Mouse (Mus musculus) forebrain, embryonic 16.5 days (tissue): ENCODE data around the gene Hipk2. TPM values are rescaled to one million over a fixed set of nuclear protein-coding genes. Genes with fewer than 3 reads are reported as not detected.

Experiments
- ATAC-seq: fragments of 200-750 bp; cut with Nextera tagmentation; 2 replicates; pipeline ENCODE4 v1.8.0; 2017; ENCODE audit warnings: mild to moderate bottlenecking, moderate library complexity
- H3K27ac ChIP-seq: fragments of 300-500 bp; sonication (generic); 2 replicates; pipeline ENCODE4 v1.5.1; 2014; ENCODE audit warnings: low read length, control low read depth
- H3K27me3 ChIP-seq: fragments of 300-500 bp; sonication (generic); replicated peaks from 2 replicates; pipeline ENCODE4 v1.6.1; 2014; ENCODE audit warnings: low read length; ENCODE audit not compliant: control insufficient read depth, insufficient read depth
- H3K36me3 ChIP-seq: fragments of 300-500 bp; sonication (generic); 2 replicates; pipeline ENCODE4 v1.6.1; 2014; ENCODE audit not compliant: control insufficient read depth, insufficient read depth
- H3K4me1 ChIP-seq: fragments of 300-500 bp; sonication (generic); replicated peaks from 2 replicates; pipeline ENCODE4 v1.6.1; 2014; ENCODE audit warnings: low read length; ENCODE audit not compliant: control insufficient read depth, insufficient read depth
- H3K4me2 ChIP-seq: fragments of 300-500 bp; sonication (generic); 2 replicates; pipeline ENCODE4 v1.6.1; 2014; ENCODE audit warnings: mild to moderate bottlenecking, low read length, control low read depth
- H3K4me3 ChIP-seq: fragments of 300-500 bp; sonication (generic); replicated peaks from 2 replicates; pipeline ENCODE4 v1.5.1; 2014; ENCODE audit warnings: mild to moderate bottlenecking, low read length, control low read depth
- H3K9ac ChIP-seq: fragments of 300-500 bp; sonication (generic); replicated peaks from 2 replicates; pipeline ENCODE4 v1.6.1; 2014; ENCODE audit warnings: low read depth, low read length, control low read depth
- H3K9me3 ChIP-seq: fragments of 300-500 bp; sonication (generic); 2 replicates; pipeline ENCODE4 v1.6.1; 2016; ENCODE audit warnings: low read length; ENCODE audit not compliant: control insufficient read depth
- WGBS: fragments of 180-500 bp; shearing (Covaris S2); extraction: QIAGEN DNeasy Blood & Tissue Kit; methylation state at CpG from one replicate; pipeline ENCODE4 v1.1.7; 2014; 5-methylcytosine and 5-hydroxymethylcytosine counted together
- polyA plus RNA-seq: library from polyadenylated mRNA; unstranded; fragments of >200 nt; fragmentation: Nextera tagmentation; extraction: Ambion mirVana; gene quantifications from 2 replicates; pipeline ENCODE4 v1.2.1, GENCODE M21; 2015

The Hipk2 gene
- polyA plus RNA-seq, 1 experiment from 2014 or later = 29.2 TPM

DNA sequence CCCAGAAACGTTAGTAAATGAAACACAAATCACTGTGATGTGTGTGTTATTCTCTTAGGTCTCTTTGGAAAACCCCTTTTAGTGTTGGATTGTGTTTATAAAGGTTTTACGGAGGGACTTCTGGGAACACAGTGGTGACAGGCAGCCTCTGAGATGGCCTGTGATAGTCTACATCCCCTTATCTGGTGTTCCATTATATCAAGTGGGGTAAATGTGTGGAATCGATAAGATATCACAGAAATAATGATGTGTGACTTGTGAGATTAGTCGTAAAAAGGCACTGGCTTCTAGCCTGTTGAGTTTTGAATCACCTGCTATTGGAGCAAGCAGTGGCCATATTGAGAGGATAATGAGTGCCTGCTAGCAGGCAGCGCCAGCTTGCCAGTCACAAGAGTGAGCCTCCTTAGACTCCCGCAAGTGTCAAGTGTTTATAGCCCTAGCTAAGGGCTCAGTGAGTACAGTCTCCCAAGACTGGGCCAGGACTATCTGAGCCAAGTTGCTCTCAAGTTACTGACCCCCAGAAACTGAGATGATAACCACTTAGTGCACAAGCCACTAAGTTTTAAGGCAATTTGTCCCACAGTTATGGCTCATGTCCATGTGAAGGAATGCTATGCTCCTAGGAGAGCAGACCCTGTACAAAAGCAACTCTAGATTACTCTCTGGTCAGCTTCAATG lies 113.2 kb downstream of the Hipk2 start:
- peaks cover 11% of the 10 kb centered on the region for H3K4me1 ChIP-seq
- no peaks in the 10 kb centered on the region for H3K27me3 ChIP-seq
- no peak for ATAC-seq
- no peaks in the 10 kb centered on the region for H3K36me3 ChIP-seq
- WGBS = 51% methylated on average over 6 of the region's 6 CpGs
- H3K27ac ChIP-seq = no peak overlapping the region
- H3K9ac ChIP-seq = no peak overlapping the region
- H3K9me3 ChIP-seq = no peaks in the 10 kb centered on the region
- no peak overlapping the region for H3K4me2 ChIP-seq
- no peak overlapping the region for H3K4me3 ChIP-seq

DNA sequence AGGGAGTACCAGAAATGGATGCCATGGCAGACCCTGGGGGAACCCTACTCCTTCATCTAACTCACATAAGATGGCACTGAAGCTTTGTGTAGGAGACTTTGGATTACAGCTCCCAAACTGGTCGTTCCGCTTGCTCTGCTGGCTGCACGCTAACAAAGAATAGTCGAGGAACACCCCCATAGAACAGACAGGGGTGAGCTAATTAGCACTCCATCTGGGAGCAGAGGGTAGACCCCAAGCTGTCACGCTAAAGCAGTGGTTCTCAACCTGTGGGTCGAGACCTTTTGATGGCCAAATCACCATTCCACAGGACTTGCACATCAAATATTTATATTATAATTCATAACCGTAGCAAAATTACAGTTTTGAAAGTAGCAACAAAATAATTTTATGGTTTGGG lies 114.0 kb downstream of the Hipk2 start:
- H3K27me3 ChIP-seq = no peaks in the 10 kb centered on the region
- H3K4me1 ChIP-seq = peaks cover 11% of the 10 kb centered on the region
- no peak overlapping the region for H3K4me3 ChIP-seq
- H3K36me3 ChIP-seq = no peaks in the 10 kb centered on the region
- no peak overlapping the region for H3K27ac ChIP-seq
- no peaks in the 10 kb centered on the region for H3K9me3 ChIP-seq
- no peak overlapping the region for H3K9ac ChIP-seq
- ATAC-seq = no peak
- WGBS = 56% methylated on average over 7 of the region's 7 CpGs
- H3K4me2 ChIP-seq = no peak overlapping the region

DNA sequence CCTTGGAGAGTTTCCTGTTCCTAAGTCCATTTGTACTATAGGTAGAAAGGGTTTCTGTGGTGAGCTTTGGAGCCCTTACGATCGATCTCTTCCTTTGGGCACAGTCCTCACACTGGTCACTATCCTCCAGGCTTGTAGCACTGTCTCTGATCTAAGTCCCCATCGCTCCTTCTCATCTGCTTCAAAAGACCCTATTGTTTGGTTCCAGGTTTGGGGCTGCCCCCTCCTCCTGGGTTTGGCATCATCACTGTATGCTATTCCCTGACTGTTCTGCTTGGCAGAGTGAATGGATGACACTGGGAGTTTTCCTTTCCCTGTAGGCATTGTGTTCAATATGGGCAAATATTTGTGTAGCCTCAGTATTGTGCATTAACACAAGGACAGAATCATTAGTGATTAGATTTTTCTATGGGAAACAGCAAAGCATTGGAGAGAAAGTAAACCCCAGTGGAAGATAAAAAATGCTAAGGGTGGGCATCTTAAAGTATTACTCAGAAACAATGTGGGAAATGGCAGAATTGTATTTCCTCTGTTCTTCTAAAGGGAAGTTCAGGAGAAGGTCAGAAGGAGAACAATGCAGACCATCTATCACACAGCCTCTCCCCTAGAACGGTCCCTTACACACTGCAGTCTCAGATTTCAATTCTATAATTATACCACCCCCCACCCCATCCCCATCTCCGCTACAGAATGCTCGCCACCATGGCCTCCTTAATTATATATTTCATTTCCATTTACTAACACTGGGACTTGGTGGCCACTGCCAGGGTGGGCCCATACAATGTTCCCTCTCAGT lies 114.9 kb downstream of the Hipk2 start:
- Histone ChIP-seq H3K9ac (no peak overlapping the region), H3K4me3 (no peak overlapping the region), H3K9me3 (no peaks in the 10 kb centered on the region), H3K4me2 (no peak overlapping the region), H3K27me3 (no peaks in the 10 kb centered on the region), H3K4me1 (peaks cover 11% of the 10 kb centered on the region), H3K36me3 (no peaks in the 10 kb centered on the region), H3K27ac (no peak overlapping the region)
- no peak for ATAC-seq
- WGBS = 51% methylated on average over 6 of the region's 6 CpGs

DNA sequence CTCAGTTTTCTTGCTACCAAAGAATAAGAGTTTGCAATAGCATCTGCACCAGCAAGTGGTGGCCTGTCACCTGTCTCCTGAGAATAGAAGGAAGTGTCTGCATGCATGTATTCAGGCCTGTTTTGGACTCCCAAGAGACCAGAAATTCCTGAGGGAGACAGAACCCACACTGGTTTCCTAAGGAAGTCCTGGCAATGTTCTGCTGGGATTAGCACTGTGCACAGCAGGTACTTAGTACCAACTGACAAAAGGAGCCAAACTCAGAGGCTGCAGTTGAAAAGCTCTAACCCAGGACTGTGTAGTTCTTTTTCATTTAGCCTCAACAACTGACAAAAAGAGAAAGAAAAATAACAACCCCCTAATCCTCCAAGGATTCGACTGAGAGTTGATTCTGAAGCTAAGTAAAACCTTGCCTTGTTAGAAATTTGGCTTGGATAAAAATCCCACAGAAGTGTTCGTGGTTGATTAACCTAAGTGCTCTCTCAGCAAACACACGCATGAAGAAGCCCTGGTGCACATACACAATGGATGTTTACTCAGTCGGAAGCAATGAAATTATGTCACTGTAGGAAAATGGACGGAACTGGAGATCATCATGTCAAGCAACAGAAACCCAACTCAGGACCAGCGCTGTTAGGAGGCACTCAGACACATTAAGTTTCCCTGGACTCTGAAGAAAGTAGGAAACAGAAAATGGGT lies 115.9 kb downstream of the Hipk2 start:
- H3K27me3 ChIP-seq = no peaks in the 10 kb centered on the region
- H3K27ac ChIP-seq = no peak overlapping the region
- H3K36me3 ChIP-seq = no peaks in the 10 kb centered on the region
- ATAC-seq = peak; percentile 71
- H3K4me2 ChIP-seq = no peak overlapping the region
- H3K9ac ChIP-seq = no peak overlapping the region
- no peaks in the 10 kb centered on the region for H3K9me3 ChIP-seq
- H3K4me1 ChIP-seq = peaks cover 11% of the 10 kb centered on the region
- 10% methylated on average over 6 of the region's 6 CpGs for WGBS
- no peak overlapping the region for H3K4me3 ChIP-seq

DNA sequence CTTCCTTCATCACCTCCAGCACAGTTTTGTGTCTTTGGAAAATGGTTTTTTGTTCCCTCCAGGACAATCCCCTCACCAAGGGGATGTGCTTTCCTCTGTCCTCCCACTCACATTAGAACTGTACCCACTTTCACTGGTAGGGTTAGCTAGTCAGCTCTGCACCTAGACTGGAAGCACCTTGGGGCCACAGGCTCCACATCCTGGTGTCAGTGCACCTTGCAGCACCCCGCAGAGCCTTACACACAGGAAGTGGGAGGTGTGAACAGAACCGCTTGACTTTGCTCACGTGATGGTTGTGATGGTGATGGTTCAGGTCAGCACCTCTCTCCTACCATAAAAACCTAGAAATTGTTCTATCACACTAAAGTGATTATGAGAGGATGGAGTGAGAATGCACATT lies 116.8 kb downstream of the Hipk2 start:
- Histone ChIP-seq H3K27me3 (no peaks in the 10 kb centered on the region), H3K36me3 (no peaks in the 10 kb centered on the region), H3K9ac (no peak overlapping the region), H3K4me3 (no peak overlapping the region), H3K4me1 (peaks cover 11% of the 10 kb centered on the region), H3K27ac (no peak overlapping the region), H3K4me2 (no peak overlapping the region), H3K9me3 (no peaks in the 10 kb centered on the region)
- no peak for ATAC-seq
- WGBS = 90% methylated on average over 3 of the region's 3 CpGs

DNA sequence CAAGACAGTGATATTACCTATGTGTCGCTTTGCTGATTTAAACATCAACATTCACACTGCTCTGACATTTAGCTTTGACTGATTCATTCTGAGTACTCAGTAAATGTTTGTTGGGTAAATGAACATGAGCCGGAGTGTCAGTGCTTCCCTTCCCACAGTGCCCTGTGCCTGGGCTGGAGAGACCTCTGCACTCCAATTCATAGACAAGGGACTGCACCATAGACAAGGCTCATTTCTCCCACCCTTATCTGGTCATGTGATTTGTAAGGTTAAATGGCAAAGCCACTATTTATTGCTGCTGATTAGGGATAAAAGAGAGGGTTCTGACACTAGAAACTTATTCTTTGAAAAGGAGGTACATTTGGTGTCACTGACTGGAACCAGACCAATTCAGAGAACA lies 118.4 kb downstream of the Hipk2 start:
- Histone ChIP-seq H3K4me1 (peaks cover 11% of the 10 kb centered on the region), H3K4me3 (no peak overlapping the region), H3K36me3 (no peaks in the 10 kb centered on the region), H3K9me3 (no peaks in the 10 kb centered on the region), H3K4me2 (no peak overlapping the region), H3K9ac (no peak overlapping the region), H3K27ac (no peak overlapping the region), H3K27me3 (no peaks in the 10 kb centered on the region)
- ATAC-seq = no peak
- 96% methylated on average over 2 of the region's 2 CpGs for WGBS

DNA sequence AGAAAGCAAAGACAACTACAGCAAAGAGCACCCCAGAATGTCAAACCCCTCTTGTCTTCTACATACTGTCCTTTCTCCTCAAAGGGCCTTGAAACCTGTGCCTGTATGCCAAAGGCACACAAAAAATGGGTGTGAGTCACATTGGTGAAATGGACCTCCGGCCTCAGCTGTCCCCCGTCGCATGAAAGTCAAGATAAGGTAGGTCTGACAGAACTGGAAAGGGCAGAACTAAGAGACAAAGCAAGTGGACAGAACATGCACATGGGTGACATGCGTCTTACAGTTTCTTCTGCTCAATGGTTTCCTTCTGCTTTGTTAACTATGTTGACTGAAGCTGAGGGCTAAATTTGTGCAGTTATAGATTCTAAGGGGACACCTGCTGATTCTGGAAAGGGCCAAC lies 119.0 kb downstream of the Hipk2 start:
- Histone ChIP-seq H3K27me3 (no peaks in the 10 kb centered on the region), H3K36me3 (no peaks in the 10 kb centered on the region), H3K4me1 (peaks cover 11% of the 10 kb centered on the region)

DNA sequence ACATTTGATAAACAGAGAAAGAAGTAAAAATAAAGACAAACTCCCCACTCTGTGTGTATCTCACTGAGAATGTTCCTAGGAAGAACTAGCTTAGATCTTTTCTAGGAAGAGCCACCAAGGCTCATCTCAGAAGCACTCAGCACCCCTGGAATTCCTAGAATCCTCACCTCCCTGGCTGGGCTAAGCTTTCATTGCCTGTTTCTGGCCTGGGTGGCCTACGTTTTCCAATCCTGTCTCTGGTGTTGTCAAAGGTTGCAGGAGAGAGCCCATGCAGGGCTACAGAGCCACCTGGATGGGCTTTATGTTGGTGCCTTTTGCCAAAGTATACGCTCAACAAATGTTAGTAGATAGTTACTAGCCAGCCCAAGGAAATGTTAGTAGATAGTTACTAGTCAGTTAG lies 120.0 kb downstream of the Hipk2 start:
- no peak for ATAC-seq
- H3K4me1 ChIP-seq = peaks cover 11% of the 10 kb centered on the region
- no peaks in the 10 kb centered on the region for H3K9me3 ChIP-seq
- no peaks in the 10 kb centered on the region for H3K27me3 ChIP-seq
- no peak overlapping the region for H3K4me2 ChIP-seq
- H3K27ac ChIP-seq = no peak overlapping the region
- H3K4me3 ChIP-seq = no peak overlapping the region
- no peaks in the 10 kb centered on the region for H3K36me3 ChIP-seq
- 75% methylated on average over 2 of the region's 2 CpGs for WGBS
- H3K9ac ChIP-seq = no peak overlapping the region

More for the DNA sequence above, 119.0 kb downstream of the Hipk2 start:
- H3K4me3 ChIP-seq = no peak overlapping the region
- WGBS = 96% methylated on average over 4 of the region's 4 CpGs
- no peaks in the 10 kb centered on the region for H3K9me3 ChIP-seq
- no peak overlapping the region for H3K27ac ChIP-seq
- H3K9ac ChIP-seq = no peak overlapping the region
- H3K4me2 ChIP-seq = no peak overlapping the region
- ATAC-seq = no peak

DNA sequence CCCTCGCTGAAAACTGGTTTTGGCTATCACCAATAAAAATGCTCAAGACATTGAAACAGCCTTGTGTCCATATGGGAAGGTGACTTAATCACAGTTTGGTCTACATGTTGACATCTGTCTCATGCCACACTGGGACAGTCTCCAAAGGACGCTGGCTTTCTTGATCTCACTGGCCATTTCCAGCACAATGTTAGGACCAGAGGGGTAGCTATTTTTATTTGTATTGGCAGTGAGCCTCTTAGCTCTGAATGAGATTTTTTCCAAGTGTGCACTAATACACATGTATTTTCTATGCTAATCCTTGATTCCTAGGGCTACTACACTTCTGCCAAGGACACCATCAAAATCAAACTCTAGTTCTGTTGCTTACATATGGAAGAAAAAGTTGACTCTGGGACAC lies 120.8 kb downstream of the Hipk2 start:
- Histone ChIP-seq H3K4me1 (peaks cover 4% of the 10 kb centered on the region), H3K27ac (no peak overlapping the region), H3K36me3 (no peaks in the 10 kb centered on the region), H3K4me3 (no peak overlapping the region), H3K9me3 (no peaks in the 10 kb centered on the region), H3K9ac (no peak overlapping the region), H3K27me3 (no peaks in the 10 kb centered on the region), H3K4me2 (no peak overlapping the region)
- ATAC-seq = no peak
- WGBS = 92% methylated on average over 2 of the region's 2 CpGs
